9 mouse cellular contexts compared by ENCODE assay signal in the genomic region with DNA sequence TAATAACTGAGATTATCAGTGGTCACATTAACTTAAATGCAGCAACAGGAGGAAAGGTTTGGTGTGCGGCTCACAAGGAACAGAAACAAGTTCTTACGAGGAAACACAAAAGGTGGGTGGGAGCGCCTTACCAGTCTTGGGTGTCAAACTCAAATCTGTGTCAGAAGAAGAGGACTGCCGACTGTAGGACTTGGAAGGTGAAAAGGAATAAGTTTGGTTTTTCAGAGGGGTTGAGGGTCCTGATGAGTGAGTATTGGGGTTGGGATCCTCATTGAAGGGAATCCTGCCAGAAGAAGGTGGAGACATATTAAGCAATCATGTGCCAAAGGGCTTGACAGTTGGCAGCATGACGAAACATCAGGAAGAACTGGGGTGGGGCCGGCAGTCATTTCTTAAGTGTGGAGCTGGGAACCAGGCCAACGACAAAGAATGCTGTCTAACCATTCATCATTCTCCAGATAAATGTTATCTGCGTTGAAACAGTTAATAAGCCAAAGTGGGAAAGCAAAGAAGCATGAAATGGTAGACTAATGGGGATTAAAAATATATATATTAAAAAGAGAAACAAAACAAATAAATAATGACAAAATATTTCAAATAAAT. TPM values are rescaled to one million over a fixed set of nuclear protein-coding genes. Genes with fewer than 3 reads are reported as not detected.
DNase-seq lines count a peak whose midpoint lies in the region; ATAC-seq and TF ChIP-seq lines count a peak whose summit lies in the region.
"Had no signal": no experiment of that assay in that cellular context is flagged by ENCODE, and none has a peak within 500 bp of the region (broad histone marks: within the 10 kb centered on the region; RNA-seq: fewer than 3 reads in every experiment).

No protein-coding gene starts in this region.

- H3K9ac ChIP-seq in forebrain, embryonic 14.5 days (ENCODE audit: low read length) = no peak overlapping the region
- H3K9ac ChIP-seq in forebrain, embryonic 13.5 days = no peak overlapping the region
- H3K9ac ChIP-seq in lung, embryonic 14.5 days = no peak overlapping the region

- no peak for ATAC-seq in forebrain, embryonic 14.5 days
- no peak for ATAC-seq in forebrain, embryonic 13.5 days
- no peak; the same call in 1 of the 2 replicates for ATAC-seq in lung, embryonic 14.5 days (ENCODE audit: insufficient read depth)
- ATAC-seq in erythroblast, adult 5-6 weeks (replicated peaks; ENCODE audit: low FRiP score, poor library complexity, severe bottlenecking) = no peak

- no peaks in the 10 kb centered on the region for H3K9me3 ChIP-seq in forebrain, embryonic 14.5 days (replicated peaks; ENCODE audit: control insufficient read depth, low read length)
- H3K9me3 ChIP-seq in forebrain, embryonic 13.5 days (replicated peaks) = no peaks in the 10 kb centered on the region
- no peaks in the 10 kb centered on the region for H3K9me3 ChIP-seq in lung, embryonic 14.5 days (ENCODE audit: low read depth, low read length)

- H3K27me3 ChIP-seq in forebrain, embryonic 14.5 days (replicated peaks; ENCODE audit: control insufficient read depth, insufficient read depth, low read length) = no peaks in the 10 kb centered on the region
- no peaks in the 10 kb centered on the region for H3K27me3 ChIP-seq in forebrain, embryonic 13.5 days
- H3K27me3 ChIP-seq in lung, embryonic 14.5 days (ENCODE audit: insufficient read depth, low read length) = no peaks in the 10 kb centered on the region

- H3K4me2 ChIP-seq in forebrain, embryonic 14.5 days (ENCODE audit: low read length) = no peak overlapping the region
- no peak overlapping the region for H3K4me2 ChIP-seq in forebrain, embryonic 13.5 days
- H3K4me2 ChIP-seq in lung, embryonic 14.5 days = no peak overlapping the region

- WGBS in forebrain, embryonic 14.5 days = 62% methylated on average over 8 of the region's 8 CpGs
- WGBS in forebrain, embryonic 13.5 days = 70% methylated on average over 8 of the region's 8 CpGs
- WGBS in lung, embryonic 14.5 days = 43% methylated on average over 8 of the region's 8 CpGs

- no peak overlapping the region for H3K4me3 ChIP-seq in forebrain, embryonic 14.5 days (ENCODE audit: low read depth, low read length)
- no peak overlapping the region for H3K4me3 ChIP-seq in forebrain, embryonic 13.5 days
- H3K4me3 ChIP-seq in lung, embryonic 14.5 days (ENCODE audit: low read depth, low read length) = no peak overlapping the region

- DNase-seq in forebrain, embryonic 14.5 days (ENCODE audit: low spot score) = peak; percentile 10
- DNase-seq in 3T3-L1 (ENCODE audit: low read depth, low spot score) = peak; percentile 89
- DNase-seq in fibroblast of lung, adult 2 months (ENCODE audit: low read depth) = peak; percentile 5
- peak; percentile 78 for DNase-seq in lung, embryonic 14.5 days
- DNase-seq in cerebellum, postnatal 36 days = no peak
- no peak for DNase-seq in spleen, adult 18-20 months
- DNase-seq: cerebellum, postnatal 10 days had no signal

- H3K27ac ChIP-seq in forebrain, embryonic 14.5 days (ENCODE audit: low read depth, low read length) = no peak overlapping the region
- H3K27ac ChIP-seq in forebrain, embryonic 13.5 days = no peak overlapping the region
- H3K27ac ChIP-seq in lung, embryonic 14.5 days (ENCODE audit: low read depth) = no peak overlapping the region

- peaks cover 56% of the 10 kb centered on the region for H3K36me3 ChIP-seq in forebrain, embryonic 14.5 days (ENCODE audit: control insufficient read depth, insufficient read depth, low read length)
- peaks cover 59% of the 10 kb centered on the region for H3K36me3 ChIP-seq in forebrain, embryonic 13.5 days (ENCODE audit: poor library complexity, severe bottlenecking)
- peaks cover 27% of the 10 kb centered on the region for H3K36me3 ChIP-seq in lung, embryonic 14.5 days (ENCODE audit: insufficient read depth)

- TF ChIP-seq CTCF in lung, embryonic 14.5 days (IDR thresholded peaks at IDR 0.05; ENCODE audit: low read depth) = no peak

- no peaks in the 10 kb centered on the region for H3K4me1 ChIP-seq in forebrain, embryonic 14.5 days (ENCODE audit: control insufficient read depth, insufficient read depth, low read length)
- H3K4me1 ChIP-seq in forebrain, embryonic 13.5 days = no peaks in the 10 kb centered on the region
- H3K4me1 ChIP-seq in lung, embryonic 14.5 days (ENCODE audit: insufficient read depth) = no peaks in the 10 kb centered on the region

RNA-seq across cellular contexts. Expression of a gene that starts 27.4 kb away (rescaled TPM):
- polyA plus RNA-seq in forebrain, embryonic 14.5 days (2014; fragmentation: Nextera tagmentation; extraction: Ambion mirVana) = 23.3 and 30.1 TPM in 2 replicates
- 37.1 and 40.0 TPM in 2 replicates for polyA plus RNA-seq in forebrain, embryonic 13.5 days (2015; fragmentation: Nextera tagmentation; extraction: Ambion mirVana)
- polyA plus RNA-seq in lung, embryonic 14.5 days (2014; fragmentation: Nextera tagmentation; extraction: Ambion mirVana) = 25.3 and 26.7 TPM in 2 replicates
- 108 and 122 TPM in 2 replicates for total RNA-seq in erythroblast, adult 5-6 weeks (2015; ENCODE audit: low replicate concordance)
- total RNA-seq in erythroblast, adult 5-6 weeks (2017; ENCODE audit: low replicate concordance) = 98.8 and 106 TPM in 2 replicates

Comparison
In these comparisons a context has a peak if more than half of its experiments do, and no peak if none do; other contexts are left out.
1. DNase-seq: peak in forebrain, embryonic 14.5 days (single experiment), 3T3-L1 (single experiment), fibroblast of lung, adult 2 months (single experiment) and lung, embryonic 14.5 days (single experiment); none in cerebellum, postnatal 36 days (0 of 2) and spleen, adult 18-20 months (0 of 2).